Mouse (Mus musculus) right cerebral cortex, postnatal 36 days (tissue): ENCODE measurements around the gene Ppp1r10.

Source experiments
- DNase-seq, 2 experiments: peaks; one replicate each; pipeline ENCODE4 v3.0.0; 2022; ENCODE audit warnings: low spot score in 2 of 2, mixed read lengths in 1 of 2

The Ppp1r10 gene

GRCm38 (mm10) chr17:35916297-35917142 is at the start of gene Ppp1r10, which contains the start of gene Mrps18b:
Gene Ppp1r10, plus strand, starts transcription at chr17:35916434.
Gene Mrps18b, minus strand, starts transcription at chr17:35916389.
- peak; percentile 99 to 100 for DNase-seq

- no peak for DNase-seq
Measured at GRCm38 (mm10) chr17:35866911-35867890, 49.0 kb upstream of the Ppp1r10 start.

- DNase-seq, result no peak
Measured at GRCm38 (mm10) chr17:35868165-35868820, 47.9 kb upstream of the Ppp1r10 start.

- DNase-seq, result no peak
Measured at GRCm38 (mm10) chr17:35868961-35869345, 47.3 kb upstream of the Ppp1r10 start.

GRCm38 (mm10) chr17:35869346-35870067 is 46.7 kb upstream of the Ppp1r10 start:
- DNase-seq, result no peak

GRCm38 (mm10) chr17:35870151-35870883 is 45.9 kb upstream of the Ppp1r10 start:
- no peak for DNase-seq

- no peak for DNase-seq
Measured at GRCm38 (mm10) chr17:35870884-35871696, 45.1 kb upstream of the Ppp1r10 start.

GRCm38 (mm10) chr17:35873774-35874519 is 42.3 kb upstream of the Ppp1r10 start:
- DNase-seq, result peak; percentile 68 to 72

GRCm38 (mm10) chr17:35874721-35875120 is 41.5 kb upstream of the Ppp1r10 start:
- peak; percentile 55 to 62 for DNase-seq

GRCm38 (mm10) chr17:35879245-35880057 is 36.8 kb upstream of the Ppp1r10 start, which contains the start of gene Dhx16:
Gene Dhx16, plus strand, starts transcription at chr17:35879819.
- peak; percentile 94 for DNase-seq

GRCm38 (mm10) chr17:35882924-35883323 is 33.3 kb upstream of the Ppp1r10 start:
- no peak for DNase-seq

- DNase-seq, result no peak
Measured at GRCm38 (mm10) chr17:35883777-35884176, 32.5 kb upstream of the Ppp1r10 start.

- DNase-seq, result no peak
Measured at GRCm38 (mm10) chr17:35887725-35888124, 28.5 kb upstream of the Ppp1r10 start.

- DNase-seq, result peak; percentile 86 to 87
Measured at GRCm38 (mm10) chr17:35896781-35897643, 19.2 kb upstream of the Ppp1r10 start, which contains the start of gene 2310061I04Rik. Gene 2310061I04Rik, minus strand, starts transcription at chr17:35897431.

- DNase-seq, result no peak
Measured at GRCm38 (mm10) chr17:35897644-35898573, 18.3 kb upstream of the Ppp1r10 start.

GRCm38 (mm10) chr17:35900636-35901035 is 15.6 kb upstream of the Ppp1r10 start:
- DNase-seq, result no peak
